Mouse (Mus musculus) heart, adult 2 months (tissue): ENCODE measurements at regions not wholly inside any gene's neighbourhood (a gene's known extent, or its start where the extent isn't known, plus 50 kb on each side); places are given as distances from the start of the nearest gene placed in this dataset.

Experiments used
- DNase-seq, 2 experiments: peaks; one replicate each; pipeline ENCODE4 v3.0.0; 2021
- H3K27ac ChIP-seq: fragments of 200-600 bp; 2 replicates; pipeline ENCODE4 v1.8.1; 2022
- H3K27me3 ChIP-seq: fragments of 200-500 bp; 2 replicates; pipeline ENCODE4 v1.6.1; 2012; ENCODE audit warnings: mild to moderate bottlenecking, low read length, inconsistent platforms, mixed read lengths; ENCODE audit not compliant: control insufficient read depth, insufficient read depth
- H3K36me3 ChIP-seq: fragments of 200-500 bp; 2 replicates; pipeline ENCODE4 v1.6.1; 2012; ENCODE audit warnings: low read length, inconsistent platforms; ENCODE audit not compliant: control insufficient read depth, insufficient read depth
- H3K4me1 ChIP-seq: fragments of 200-500 bp; 2 replicates; pipeline ENCODE4 v1.6.1; 2011; ENCODE audit warnings: low read length; ENCODE audit not compliant: control insufficient read depth, insufficient read depth
- H3K4me3 ChIP-seq: fragments of 200-600 bp; 2 replicates; pipeline ENCODE4 v1.8.1; 2022
- H3K79me2 ChIP-seq: fragments of 200-500 bp; replicated peaks from 2 replicates; pipeline ENCODE4 v1.6.1; 2012; ENCODE audit warnings: mild to moderate bottlenecking, inconsistent platforms, low read length, moderate library complexity, mixed read lengths; ENCODE audit not compliant: control insufficient read depth, insufficient read depth
- H3K9ac ChIP-seq: fragments of 200-500 bp; 2 replicates; pipeline ENCODE4 v1.6.1; 2012; ENCODE audit warnings: low read depth, mild to moderate bottlenecking, control low read depth, inconsistent platforms, low read length, mixed read lengths
- CTCF ChIP-seq: fragments of 200-600 bp; IDR thresholded peaks from 2 replicates; pipeline ENCODE4 v1.8.1; 2022; ENCODE audit warnings: antibody characterized with exemption, mild to moderate bottlenecking, moderate library complexity
- EP300 ChIP-seq: fragments of 200-500 bp; IDR thresholded peaks from 2 replicates; pipeline ENCODE4 v1.6.1; 2011; ENCODE audit warnings: low read depth, low read length, control low read depth; ENCODE audit not compliant: insufficient read depth
- POLR2A ChIP-seq: fragments of 200-500 bp; IDR thresholded peaks from 2 replicates; pipeline ENCODE4 v1.6.1; 2011; ENCODE audit warnings: mild to moderate bottlenecking, low read depth, low read length, control low read depth; ENCODE audit not compliant: insufficient read depth
- WGBS: fragments of 180-500 bp; shearing (Covaris S2); methylation state at CpG from one replicate; pipeline ENCODE4 v1.1.7; 2018; 5-methylcytosine and 5-hydroxymethylcytosine counted together
- intact Hi-C: fragments of 180-260 bp; cut with DNase I; formaldehyde crosslinking; loops from one replicate; pipeline ENCODE4 v1.15.1; 2025

GRCm38 (mm10) chr10:92112790-92113189 lies 609.4 kb downstream of the Nedd1 start:
- no peak for DNase-seq
- no peaks in the 10 kb centered on the region for H3K36me3 ChIP-seq
- no peaks in the 10 kb centered on the region for H3K79me2 ChIP-seq
- no peaks in the 10 kb centered on the region for H3K4me1 ChIP-seq
- 36% methylated on average over 2 of the region's 2 CpGs for WGBS
- no peak for TF ChIP-seq EP300
- no peak for TF ChIP-seq POLR2A
- no peak for TF ChIP-seq CTCF
- no peak overlapping the region for H3K27ac ChIP-seq
- no peak overlapping the region for H3K4me3 ChIP-seq
- H3K9ac ChIP-seq: no peak overlapping the region
- intact Hi-C loops: no loop called here
- no peaks in the 10 kb centered on the region for H3K27me3 ChIP-seq

GRCm38 (mm10) chr10:92106331-92106730 lies 615.9 kb downstream of the Nedd1 start:
- Histone ChIP-seq H3K4me3 (no peak overlapping the region), H3K79me2 (no peaks in the 10 kb centered on the region), H3K27ac (no peak overlapping the region), H3K27me3 (no peaks in the 10 kb centered on the region), H3K9ac (no peak overlapping the region), H3K36me3 (no peaks in the 10 kb centered on the region), H3K4me1 (no peaks in the 10 kb centered on the region)
- DNase-seq: no peak
- intact Hi-C loops: no loop called here
- TF ChIP-seq CTCF (no peak), POLR2A (no peak), EP300 (no peak)
- 65% methylated on average over 6 of the region's 6 CpGs for WGBS

GRCm38 (mm10) chr10:92103887-92104286 lies 618.3 kb downstream of the Nedd1 start:
- WGBS: 30% methylated on average over 9 of the region's 9 CpGs
- no peak for TF ChIP-seq EP300
- no peak for TF ChIP-seq POLR2A
- no peak for TF ChIP-seq CTCF
- intact Hi-C loops: no loop called here
- Histone ChIP-seq H3K4me1 (no peaks in the 10 kb centered on the region), H3K4me3 (no peak overlapping the region), H3K9ac (no peak overlapping the region), H3K36me3 (no peaks in the 10 kb centered on the region), H3K79me2 (no peaks in the 10 kb centered on the region), H3K27me3 (no peaks in the 10 kb centered on the region), H3K27ac (no peak overlapping the region)
- DNase-seq: no peak

GRCm38 (mm10) chr10:92102755-92103154 lies 619.5 kb downstream of the Nedd1 start:
- no peak overlapping the region for H3K4me3 ChIP-seq
- intact Hi-C loops: no loop called here
- DNase-seq: no peak
- no peaks in the 10 kb centered on the region for H3K79me2 ChIP-seq
- no peak overlapping the region for H3K27ac ChIP-seq
- WGBS: 80% methylated on average over 4 of the region's 4 CpGs
- TF ChIP-seq EP300 (no peak), POLR2A (no peak), CTCF (no peak)
- no peaks in the 10 kb centered on the region for H3K4me1 ChIP-seq
- H3K9ac ChIP-seq: no peak overlapping the region
- H3K27me3 ChIP-seq: no peaks in the 10 kb centered on the region
- H3K36me3 ChIP-seq: no peaks in the 10 kb centered on the region

- no peaks in the 10 kb centered on the region for H3K27me3 ChIP-seq
- no peak for TF ChIP-seq CTCF
- no peak for TF ChIP-seq POLR2A
- no peak for TF ChIP-seq EP300
- no peak overlapping the region for H3K9ac ChIP-seq
- H3K27ac ChIP-seq: no peak overlapping the region
- no peaks in the 10 kb centered on the region for H3K79me2 ChIP-seq
- no peaks in the 10 kb centered on the region for H3K36me3 ChIP-seq
- intact Hi-C loops: no loop called here
- H3K4me1 ChIP-seq: no peaks in the 10 kb centered on the region
- DNase-seq: no peak
- WGBS: 19% methylated on average over 7 of the region's 7 CpGs
- H3K4me3 ChIP-seq: no peak overlapping the region
Measured at GRCm38 (mm10) chr10:92097562-92097961, 624.7 kb downstream of the Nedd1 start.

GRCm38 (mm10) chr10:92097081-92097480 lies 625.1 kb downstream of the Nedd1 start:
- WGBS: 87% methylated on average over 4 of the region's 4 CpGs
- no peaks in the 10 kb centered on the region for H3K36me3 ChIP-seq
- intact Hi-C loops: no loop called here
- no peak for TF ChIP-seq CTCF
- H3K4me3 ChIP-seq: no peak overlapping the region
- H3K4me1 ChIP-seq: no peaks in the 10 kb centered on the region
- no peak overlapping the region for H3K9ac ChIP-seq
- H3K79me2 ChIP-seq: no peaks in the 10 kb centered on the region
- DNase-seq: no peak
- H3K27me3 ChIP-seq: no peaks in the 10 kb centered on the region
- no peak overlapping the region for H3K27ac ChIP-seq
